Mouse (Mus musculus): ENCODE data around the gene Tmem117. TPM values are rescaled to one million over a fixed set of nuclear protein-coding genes. Genes with fewer than 3 reads are reported as not detected.

Tmem117 gene
- polyA plus RNA-seq, 1 experiment: 3.4 TPM

DNA sequence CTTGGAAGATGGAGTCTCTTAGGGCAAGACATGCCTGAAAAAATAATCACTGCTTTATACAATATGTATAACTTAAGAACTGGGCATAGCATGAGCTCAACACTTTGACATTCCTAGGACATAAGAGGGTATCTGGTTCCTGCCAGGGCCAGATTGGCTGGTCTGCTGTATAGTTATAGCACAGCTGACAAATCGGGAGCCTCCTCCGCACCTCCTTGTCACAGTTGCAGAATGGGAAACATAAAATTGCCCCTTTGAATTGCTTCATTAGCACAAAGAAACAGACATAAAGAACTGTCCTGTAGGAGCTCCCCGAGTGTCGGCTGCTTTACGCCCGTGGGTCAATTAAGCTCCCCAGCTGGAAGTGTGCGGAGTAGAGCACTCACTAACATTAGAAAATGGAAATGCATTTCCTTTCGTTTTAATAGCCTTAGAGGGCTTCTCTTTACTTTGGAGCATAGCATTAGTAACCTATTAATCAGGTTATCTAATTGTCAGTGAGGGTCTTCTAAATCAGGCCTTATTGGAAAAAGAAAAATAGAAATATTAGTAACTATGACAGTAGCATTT is 426.1 kb downstream of the Tmem117 start:
- Histone ChIP-seq H3K4me3 (ENCODE audit: insufficient read depth, low read length) (no peak overlapping the region), H3K27ac (ENCODE audit: insufficient read depth, low read length) (no peak overlapping the region), H3K4me1 (ENCODE audit: control insufficient read depth, insufficient read depth, low read length) (no peaks in the 10 kb centered on the region)
- no peak for TF ChIP-seq POLR2A (IDR thresholded peaks at IDR 0.05; ENCODE audit: extremely low read depth, insufficient read depth, low read length)
- no peak for TF ChIP-seq CTCF (IDR thresholded peaks at IDR 0.05; ENCODE audit: extremely low read depth, insufficient read depth, low read length)

GRCm38 (mm10) chr15:95068023-95068422 is 439.0 kb downstream of the Tmem117 start:
- TF ChIP-seq CTCF (IDR thresholded peaks at IDR 0.05; ENCODE audit: extremely low read depth, insufficient read depth, low read length) (no peak), POLR2A (IDR thresholded peaks at IDR 0.05; ENCODE audit: extremely low read depth, insufficient read depth, low read length) (no peak)

DNA sequence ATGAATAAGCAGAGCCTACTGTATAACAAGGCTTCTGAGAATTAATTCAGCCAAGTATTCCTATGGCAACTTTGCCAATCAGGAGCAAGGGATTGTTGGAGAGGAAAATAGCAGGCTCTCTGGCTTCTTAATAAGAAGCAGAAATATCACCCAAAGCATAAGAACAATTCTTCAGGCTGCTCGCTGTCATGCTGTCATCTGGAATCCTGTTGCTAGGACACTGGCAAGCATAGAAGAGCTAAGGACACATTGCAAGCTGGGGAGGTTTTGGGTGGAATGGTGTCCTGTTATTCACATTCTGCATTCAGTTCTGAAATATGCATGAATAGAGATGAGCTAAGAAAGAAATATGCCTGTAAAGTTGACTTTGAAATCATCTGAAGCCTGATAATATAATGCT is 439.8 kb downstream of the Tmem117 start:
- TF ChIP-seq POLR2A (IDR thresholded peaks at IDR 0.05; ENCODE audit: extremely low read depth, insufficient read depth, low read length): no peak
- no peak for TF ChIP-seq CTCF (IDR thresholded peaks at IDR 0.05; ENCODE audit: extremely low read depth, insufficient read depth, low read length)
- Histone ChIP-seq H3K4me1 (ENCODE audit: control insufficient read depth, insufficient read depth, low read length) (peaks cover 7% of the 10 kb centered on the region; the same call in 1 of the 2 replicates), H3K4me3 (ENCODE audit: insufficient read depth, low read length) (no peak overlapping the region), H3K27ac (ENCODE audit: insufficient read depth, low read length) (peak overlapping the region; percentile 76)

More at GRCm38 (mm10) chr15:95068023-95068422, 439.0 kb downstream of the Tmem117 start:
- no peak overlapping the region for H3K4me3 ChIP-seq (ENCODE audit: insufficient read depth, low read length)
- H3K27ac ChIP-seq (ENCODE audit: insufficient read depth, low read length): peak overlapping the region; percentile 76; the same call in 1 of the 2 replicates
- peaks cover 7% of the 10 kb centered on the region; the same call in 1 of the 2 replicates for H3K4me1 ChIP-seq (ENCODE audit: control insufficient read depth, insufficient read depth, low read length)

- Histone ChIP-seq H3K4me3 (ENCODE audit: insufficient read depth, low read length) (no peak overlapping the region), H3K4me1 (ENCODE audit: control insufficient read depth, insufficient read depth, low read length) (peaks cover 8% of the 10 kb centered on the region; the same call in 1 of the 2 replicates), H3K27ac (ENCODE audit: insufficient read depth, low read length) (no peak overlapping the region)
- TF ChIP-seq POLR2A (IDR thresholded peaks at IDR 0.05; ENCODE audit: extremely low read depth, insufficient read depth, low read length) (no peak), CTCF (IDR thresholded peaks at IDR 0.05; ENCODE audit: extremely low read depth, insufficient read depth, low read length) (no peak)
Observed at GRCm38 (mm10) chr15:95070881-95071280, 441.8 kb downstream of the Tmem117 start.

- Histone ChIP-seq H3K27ac (ENCODE audit: insufficient read depth, low read length) (no peak overlapping the region), H3K4me1 (ENCODE audit: control insufficient read depth, insufficient read depth, low read length) (0 out of 2 replicates have a peak, but pooled peaks cover 1% of the 10 kb centered on the region), H3K4me3 (ENCODE audit: insufficient read depth, low read length) (no peak overlapping the region)
- TF ChIP-seq CTCF (IDR thresholded peaks at IDR 0.05; ENCODE audit: extremely low read depth, insufficient read depth, low read length): no peak
- no peak for TF ChIP-seq POLR2A (IDR thresholded peaks at IDR 0.05; ENCODE audit: extremely low read depth, insufficient read depth, low read length)
Observed at GRCm38 (mm10) chr15:95075356-95075755, 446.3 kb downstream of the Tmem117 start.

- H3K27ac ChIP-seq (ENCODE audit: insufficient read depth, low read length): no peak overlapping the region
- TF ChIP-seq CTCF (IDR thresholded peaks at IDR 0.05; ENCODE audit: extremely low read depth, insufficient read depth, low read length) (no peak), POLR2A (IDR thresholded peaks at IDR 0.05; ENCODE audit: extremely low read depth, insufficient read depth, low read length) (no peak)
- no peak overlapping the region for H3K4me3 ChIP-seq (ENCODE audit: insufficient read depth, low read length)
- no peaks in the 10 kb centered on the region for H3K4me1 ChIP-seq (ENCODE audit: control insufficient read depth, insufficient read depth, low read length)
Observed at GRCm38 (mm10) chr15:95081654-95082053, 452.6 kb downstream of the Tmem117 start.

GRCm38 (mm10) chr15:95085962-95086361 is 456.9 kb downstream of the Tmem117 start:
- H3K4me1 ChIP-seq (ENCODE audit: control insufficient read depth, insufficient read depth, low read length): no peaks in the 10 kb centered on the region
- TF ChIP-seq POLR2A (IDR thresholded peaks at IDR 0.05; ENCODE audit: extremely low read depth, insufficient read depth, low read length): no peak
- no peak for TF ChIP-seq CTCF (IDR thresholded peaks at IDR 0.05; ENCODE audit: extremely low read depth, insufficient read depth, low read length)
- H3K4me3 ChIP-seq (ENCODE audit: insufficient read depth, low read length): no peak overlapping the region
- no peak overlapping the region for H3K27ac ChIP-seq (ENCODE audit: insufficient read depth, low read length)

- Histone ChIP-seq H3K27ac (ENCODE audit: insufficient read depth, low read length) (no peak overlapping the region), H3K4me1 (ENCODE audit: control insufficient read depth, insufficient read depth, low read length) (peaks cover 3% of the 10 kb centered on the region), H3K4me3 (ENCODE audit: insufficient read depth, low read length) (no peak overlapping the region)
- TF ChIP-seq POLR2A (IDR thresholded peaks at IDR 0.05; ENCODE audit: extremely low read depth, insufficient read depth, low read length) (no peak), CTCF (IDR thresholded peaks at IDR 0.05; ENCODE audit: extremely low read depth, insufficient read depth, low read length) (no peak)
Observed at GRCm38 (mm10) chr15:95100133-95100532, 471.1 kb downstream of the Tmem117 start.

DNA sequence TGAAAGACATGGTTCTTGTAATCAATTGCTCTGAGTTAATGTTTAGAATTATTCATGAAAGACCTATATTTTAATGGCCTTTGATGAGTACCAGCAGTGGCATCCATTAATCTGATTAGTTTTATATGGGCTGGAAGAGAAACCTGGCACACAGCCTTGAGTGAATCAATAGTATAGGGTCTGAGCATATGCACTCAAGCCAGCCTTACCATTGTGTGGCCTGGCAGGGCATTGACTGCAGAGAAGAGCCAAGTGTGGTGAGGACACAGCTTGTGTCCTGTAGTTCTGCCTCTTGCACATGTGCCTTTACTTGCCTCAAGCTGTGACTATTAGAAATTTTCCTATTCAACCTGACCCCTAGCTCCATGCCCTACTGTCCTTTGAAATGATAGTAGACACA is 472.5 kb downstream of the Tmem117 start:
- no peak overlapping the region for H3K27ac ChIP-seq (ENCODE audit: insufficient read depth, low read length)
- H3K4me3 ChIP-seq (ENCODE audit: insufficient read depth, low read length): no peak overlapping the region
- TF ChIP-seq CTCF (IDR thresholded peaks at IDR 0.05; ENCODE audit: extremely low read depth, insufficient read depth, low read length) (no peak), POLR2A (IDR thresholded peaks at IDR 0.05; ENCODE audit: extremely low read depth, insufficient read depth, low read length) (no peak)
- H3K4me1 ChIP-seq (ENCODE audit: control insufficient read depth, insufficient read depth, low read length): peaks cover 3% of the 10 kb centered on the region

GRCm38 (mm10) chr15:95107246-95107809 is 478.3 kb downstream of the Tmem117 start:
- TF ChIP-seq POLR2A (IDR thresholded peaks at IDR 0.05; ENCODE audit: extremely low read depth, insufficient read depth, low read length) (no peak), CTCF (IDR thresholded peaks at IDR 0.05; ENCODE audit: extremely low read depth, insufficient read depth, low read length) (no peak)
- Histone ChIP-seq H3K4me3 (ENCODE audit: insufficient read depth, low read length) (no peak overlapping the region), H3K27ac (ENCODE audit: insufficient read depth, low read length) (no peak overlapping the region), H3K4me1 (ENCODE audit: control insufficient read depth, insufficient read depth, low read length) (peaks cover 2% of the 10 kb centered on the region; the same call in 1 of the 2 replicates)

Data from cortical plate, adult 2 months (tissue).